Mouse (Mus musculus) spleen, postnatal 4 days (tissue): Measurements from ENCODE around the gene Fut7.
"Not testable (repeated sequence)": the region's sequence is repeated elsewhere in the genome, so short reads cannot be mapped to it uniquely, and the experiment has no call there.

Experiments
- DNase-seq, 2 experiments: peaks; one replicate each; pipeline ENCODE4 v3.0.0; 2022; ENCODE audit warnings: low spot score in 2 of 2

Fut7 gene

GRCm38 (mm10) chr2:25422587-25423410, at the start of gene Fut7:
TSS of gene Fut7 (plus strand) at chr2:25423267.
- DNase-seq, result peak in 1 of 2 experiments; percentile 41

DNA sequence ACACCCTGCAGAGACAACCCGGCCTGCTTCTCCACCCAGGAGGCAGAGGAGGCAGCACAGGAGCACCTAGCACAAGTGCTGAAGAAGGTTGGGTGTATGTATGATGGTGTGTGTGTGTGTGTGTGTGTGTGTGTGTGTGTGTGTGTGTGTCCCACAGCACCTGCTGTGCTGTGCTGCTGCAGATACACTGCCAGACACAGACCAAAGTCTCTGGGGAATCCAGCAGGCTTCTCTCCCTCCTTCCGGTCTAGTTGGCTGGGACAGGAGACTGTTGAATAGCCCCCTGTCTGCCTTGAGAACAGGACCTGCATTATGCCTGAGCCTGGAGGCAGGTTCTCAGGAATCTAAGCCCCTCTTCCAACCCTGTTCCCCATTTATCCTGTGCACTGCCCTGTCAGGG, 49.6 kb upstream of the Fut7 start:
- no peak for DNase-seq

- no peak for DNase-seq
Measured at GRCm38 (mm10) chr2:25376589-25376988, 46.5 kb upstream of the Fut7 start.

DNA sequence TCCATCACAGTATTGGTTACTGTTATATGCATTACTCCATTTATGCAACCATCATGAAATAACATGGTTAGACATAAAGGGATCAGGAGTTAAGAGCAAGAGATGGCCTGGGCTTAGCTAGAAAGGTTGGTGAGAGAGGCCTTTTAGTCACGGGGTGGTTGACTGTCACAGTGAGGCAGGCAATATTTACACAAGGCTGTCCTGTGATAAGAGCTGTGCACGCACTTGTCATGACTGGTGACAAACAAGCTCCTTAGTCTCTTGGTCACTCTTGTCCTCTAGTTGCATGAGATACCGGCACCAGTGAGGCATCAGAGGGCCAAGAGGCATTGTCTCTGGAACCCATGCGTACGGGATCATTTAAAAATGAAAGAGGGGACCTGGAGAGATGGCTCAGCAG, 38.6 kb upstream of the Fut7 start:
- no peak for DNase-seq

DNA sequence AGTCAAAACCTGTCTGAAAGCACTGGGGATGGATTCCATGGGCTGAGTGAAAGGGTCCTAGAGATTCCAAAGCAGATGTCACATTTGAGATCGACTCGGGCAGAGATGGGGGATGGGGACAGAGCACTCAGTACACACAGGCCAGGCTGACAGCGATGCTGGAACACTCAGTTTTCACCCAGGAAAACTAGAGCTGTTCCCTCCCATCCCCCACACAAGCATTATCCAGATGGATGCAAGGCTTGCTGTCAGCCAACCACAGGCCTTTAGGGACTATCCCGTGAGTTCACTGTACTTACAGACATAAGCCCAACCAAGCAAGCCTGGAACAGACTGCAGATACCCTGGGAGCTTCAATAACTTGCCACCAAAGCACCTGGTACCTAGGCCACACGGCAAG, 31.8 kb upstream of the Fut7 start:
- no peak for DNase-seq

DNA sequence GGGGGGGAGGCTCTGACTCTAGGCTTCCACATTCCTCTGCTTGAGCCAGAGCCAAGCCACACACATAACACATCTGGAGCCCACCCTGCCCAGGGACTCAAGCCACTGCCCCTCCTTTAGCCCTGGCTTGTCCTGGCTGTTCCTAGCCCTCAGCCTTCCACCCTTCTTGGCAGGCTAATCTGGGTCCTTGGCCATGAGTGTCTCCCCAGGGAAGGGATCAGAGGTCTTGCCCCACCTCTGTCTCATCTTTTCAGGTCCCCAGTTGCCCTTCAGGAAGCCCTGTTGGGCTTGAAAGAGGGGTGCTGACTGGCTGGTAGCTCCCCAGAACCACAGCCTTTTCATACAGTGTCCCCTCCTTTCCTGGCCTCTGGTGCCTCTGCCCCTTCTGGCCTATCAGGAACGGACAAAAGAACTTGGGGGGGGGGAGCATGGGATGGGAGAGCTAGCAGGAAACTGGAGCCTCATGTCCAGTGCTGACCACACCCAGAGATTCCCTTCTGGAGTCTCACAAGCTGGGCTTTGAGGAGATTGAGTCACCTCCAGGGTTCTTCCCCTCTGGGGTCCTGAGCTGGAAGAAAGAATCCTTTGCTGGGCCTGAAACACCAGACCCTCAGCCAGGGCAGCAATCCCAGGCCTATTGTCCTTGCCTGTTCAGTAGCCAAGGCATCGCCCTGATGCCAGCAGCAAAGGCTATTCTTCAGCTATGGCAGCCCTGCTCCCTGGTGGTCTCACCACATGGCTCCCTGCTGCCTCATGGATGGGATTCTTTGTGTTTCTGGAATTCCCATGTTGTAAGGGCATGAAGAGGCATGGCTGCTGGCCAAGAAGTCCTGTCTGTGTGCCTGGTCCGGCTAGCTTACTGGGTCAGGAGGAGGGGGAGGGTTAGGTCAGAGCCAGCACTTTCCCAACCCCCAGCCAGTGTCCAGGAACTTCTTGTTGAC, 28.5 kb upstream of the Fut7 start:
- DNase-seq, result no peak

DNA sequence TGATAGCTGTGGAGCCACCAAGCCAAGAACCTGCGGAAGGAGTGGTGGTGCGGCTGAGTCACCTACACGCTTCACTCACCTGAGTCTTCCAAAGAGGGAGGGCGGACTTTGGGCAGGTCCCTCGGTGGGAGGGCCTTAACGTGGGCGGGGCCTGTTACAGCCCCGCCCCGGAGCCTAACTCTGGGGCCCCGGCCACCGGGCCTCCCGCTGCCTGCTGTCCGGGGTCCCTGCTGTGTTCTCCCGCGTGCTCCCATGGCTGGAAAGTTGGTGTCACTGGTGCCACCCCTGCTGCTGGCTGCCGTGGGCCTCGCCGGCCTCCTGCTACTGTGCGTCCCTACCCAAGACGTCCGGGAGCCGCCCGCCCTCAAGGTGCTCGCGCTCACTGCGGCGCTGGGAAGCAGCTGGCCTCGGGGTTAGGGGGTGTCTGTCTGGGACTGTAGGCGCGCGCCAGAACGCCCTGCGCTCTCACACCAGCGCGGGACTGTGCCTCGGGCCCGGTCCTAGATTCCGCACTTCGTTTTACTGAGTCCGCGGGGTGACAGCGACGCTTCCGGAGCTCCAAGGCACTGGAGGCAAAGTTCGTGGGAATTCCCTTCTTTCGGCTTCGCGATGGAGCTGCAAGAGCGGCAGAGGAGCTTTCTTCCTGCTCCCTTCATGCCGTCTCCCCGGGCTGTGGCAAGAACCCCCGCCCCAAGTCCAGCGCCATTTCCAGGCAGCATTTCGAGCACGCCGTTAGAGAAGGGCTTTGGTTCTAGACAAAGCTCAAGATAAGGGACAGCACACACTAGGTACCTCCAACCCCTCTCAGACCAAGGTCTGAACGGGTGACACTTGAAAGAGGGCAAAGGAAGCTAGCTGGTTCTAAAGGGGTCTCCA, 27.1 kb upstream of the Fut7 start, which contains the start of gene Entpd2:
TSS of gene Entpd2 (plus strand) at position 154 of the 876 bp plus-strand sequence.
- DNase-seq, result peak in 1 of 2 experiments; percentile 12

- DNase-seq, result no peak
Measured at GRCm38 (mm10) chr2:25396597-25396983, 26.5 kb upstream of the Fut7 start.

- DNase-seq, result no peak
Measured at GRCm38 (mm10) chr2:25397010-25397409, 26.1 kb upstream of the Fut7 start.

- no peak for DNase-seq
Measured at GRCm38 (mm10) chr2:25398065-25398464, 25.0 kb upstream of the Fut7 start.

DNA sequence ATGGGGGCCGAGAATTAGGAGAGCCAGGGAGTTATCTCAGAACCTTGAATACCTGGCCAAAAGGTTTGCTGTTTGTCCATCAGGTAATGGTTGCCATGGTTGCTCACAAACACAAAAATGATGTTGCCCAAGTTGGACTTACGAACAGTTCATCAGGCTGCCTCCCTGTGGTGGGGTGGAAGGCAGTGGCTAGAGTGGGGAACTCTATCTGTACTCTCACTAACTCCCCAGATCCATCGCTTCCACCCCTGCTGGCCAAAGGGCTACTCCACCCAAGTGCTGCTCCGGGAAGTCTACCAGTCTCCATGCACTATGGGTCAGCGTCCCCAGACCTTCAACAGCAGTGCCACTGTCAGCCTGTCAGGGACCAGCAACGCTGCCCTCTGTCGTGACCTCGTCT, 24.0 kb upstream of the Fut7 start, which contains the start of gene Npdc1:
TSS of gene Npdc1 (plus strand) at position 301 of the 400 bp plus-strand sequence.
- DNase-seq, result no peak

DNA sequence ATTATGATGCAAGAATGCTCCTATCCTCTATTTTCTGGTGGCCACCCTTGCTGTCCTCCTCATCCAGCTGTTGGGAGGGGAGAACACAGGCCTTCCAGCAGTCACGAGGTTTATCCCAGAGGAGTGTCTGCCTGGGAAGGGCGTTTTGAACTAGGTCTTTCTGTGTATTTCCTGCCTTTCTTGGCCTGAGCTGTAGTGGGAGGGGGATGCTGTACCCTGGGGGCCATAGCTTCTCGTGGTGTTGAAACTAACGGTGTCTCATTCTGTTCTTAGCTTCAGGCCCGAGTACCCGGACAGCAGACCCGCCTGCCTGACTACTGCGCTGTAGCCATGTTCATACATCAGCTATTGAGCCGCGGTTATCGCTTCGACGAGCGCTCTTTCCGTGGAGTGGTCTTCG, 22.8 kb upstream of the Fut7 start:
- no peak for DNase-seq

DNA sequence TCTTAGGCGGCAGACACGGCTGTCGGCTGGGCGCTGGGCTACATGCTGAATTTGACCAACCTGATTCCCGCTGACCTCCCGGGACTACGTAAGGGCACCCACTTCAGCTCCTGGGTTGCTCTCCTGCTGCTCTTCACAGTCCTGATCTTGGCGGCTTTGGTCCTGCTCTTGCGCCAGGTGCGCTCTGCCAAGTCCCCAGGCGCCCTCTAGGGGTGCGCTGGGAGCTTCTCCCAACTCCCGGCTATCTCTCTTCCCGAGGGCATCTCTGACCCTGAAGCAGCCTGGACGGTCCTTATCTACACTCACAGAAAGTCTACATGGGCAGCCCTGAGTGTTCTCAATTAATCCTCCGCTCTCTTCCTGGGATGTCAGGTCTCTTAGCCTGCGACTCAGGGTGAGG, 22.3 kb upstream of the Fut7 start:
- peak in 1 of 2 experiments; percentile 25 for DNase-seq

- DNase-seq, result peak; percentile 82 to 93
Measured at GRCm38 (mm10) chr2:25402377-25402971, 20.6 kb upstream of the Fut7 start.

DNA sequence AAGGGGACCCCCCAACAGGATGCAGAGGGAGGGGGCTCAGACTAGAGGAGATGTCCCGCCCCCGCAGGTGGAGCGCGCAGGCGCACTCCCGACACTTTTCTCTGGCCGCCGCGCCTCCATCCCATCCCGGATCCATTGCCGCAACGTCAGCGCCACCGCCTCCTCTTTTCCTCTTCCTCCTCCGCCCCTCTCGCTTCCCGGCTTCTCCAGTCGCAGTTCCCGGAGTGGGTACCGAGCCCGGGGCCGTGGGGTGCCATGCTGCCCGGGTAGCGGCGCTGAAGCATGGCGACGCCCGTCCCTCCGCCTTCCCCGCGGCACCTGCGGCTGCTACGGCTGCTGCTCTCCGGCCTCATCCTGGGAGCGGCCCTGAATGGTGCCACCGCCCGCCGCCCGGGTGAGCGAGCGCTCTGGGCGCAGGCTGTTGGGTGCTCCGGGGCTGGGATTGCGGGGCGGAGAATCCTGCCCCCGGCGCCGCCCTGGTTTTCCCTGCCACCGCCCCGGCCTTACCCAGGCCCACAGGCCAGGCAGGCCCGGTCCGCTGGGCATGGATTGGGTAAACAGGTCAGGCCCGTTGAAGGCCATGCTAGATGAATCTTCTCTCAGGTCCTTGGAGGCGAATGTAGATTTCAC, 20.0 kb upstream of the Fut7 start:
- DNase-seq, result no peak

GRCm38 (mm10) chr2:25403994-25404393, 19.1 kb upstream of the Fut7 start:
- no peak for DNase-seq

- DNase-seq, result peak in 1 of 2 experiments; percentile 10
Measured at GRCm38 (mm10) chr2:25408908-25409307, 14.2 kb upstream of the Fut7 start.

- DNase-seq, result not testable (repeated sequence)
Measured at GRCm38 (mm10) chr2:25413436-25413835, 9.6 kb upstream of the Fut7 start.

GRCm38 (mm10) chr2:25417426-25417825, 5.6 kb upstream of the Fut7 start:
- no peak for DNase-seq

GRCm38 (mm10) chr2:25421896-25422295, 1.2 kb upstream of the Fut7 start:
- DNase-seq, result no peak

DNA sequence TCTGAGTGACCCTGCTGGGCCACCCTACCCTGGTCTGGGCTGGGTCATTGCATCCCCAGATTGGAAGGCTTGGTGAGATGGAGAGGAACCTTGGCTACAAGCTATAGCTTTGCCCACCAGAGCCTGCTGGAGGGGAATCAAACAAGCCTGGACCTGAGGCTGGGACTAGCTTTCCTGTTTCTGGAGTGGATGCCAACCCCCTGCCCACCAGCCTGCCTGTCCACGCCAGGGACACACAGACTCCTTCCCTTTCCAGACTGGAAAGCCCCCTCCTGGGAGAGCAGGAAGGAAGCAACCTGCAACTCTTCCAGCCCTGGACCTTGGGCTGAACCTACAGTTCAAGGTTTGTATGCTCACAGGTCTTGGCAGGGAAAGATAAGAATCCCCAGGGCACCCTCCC, 559 bp downstream of the Fut7 start:
- DNase-seq, result no peak
